Mouse (Mus musculus) NIH3T3 (cell line): ENCODE results near the gene Tgfbr1.

Source experiments
- DNase-seq: peaks from one replicate; pipeline ENCODE4 v3.0.0-alpha.2; 2012; ENCODE audit warnings: low read depth

The Tgfbr1 gene

GRCm38 (mm10) chr4:47352803-47353388 is at the start of gene Tgfbr1:
Gene Tgfbr1 (plus strand): TSS chr4:47353222.
- peak; percentile 98 for DNase-seq

- DNase-seq = no peak
Observed at GRCm38 (mm10) chr4:47303340-47303998, 49.6 kb upstream of the Tgfbr1 start.

- peak; percentile 55 for DNase-seq
Observed at GRCm38 (mm10) chr4:47309886-47310625, 43.0 kb upstream of the Tgfbr1 start.

DNA sequence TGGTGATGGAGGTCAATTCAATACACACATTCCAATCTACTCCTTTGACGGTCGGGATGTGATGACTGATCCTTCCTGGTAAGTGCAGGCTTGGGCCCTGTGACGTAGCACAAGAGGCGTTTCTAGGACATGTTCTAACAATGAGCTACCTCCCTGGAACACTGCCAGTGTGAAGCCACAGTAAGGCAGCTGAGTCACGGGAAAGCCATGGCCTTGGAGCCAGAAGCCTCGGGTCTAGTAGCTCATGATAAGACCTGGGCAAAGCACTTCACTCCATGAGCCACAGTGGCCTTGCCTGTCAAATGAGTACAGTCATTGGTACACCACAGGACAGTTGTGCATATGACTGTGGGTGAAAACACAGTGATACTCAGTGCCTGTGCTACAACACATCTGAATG is 42.2 kb upstream of the Tgfbr1 start:
- peak; percentile 87 for DNase-seq

GRCm38 (mm10) chr4:47311467-47311866 is 41.6 kb upstream of the Tgfbr1 start:
- no peak for DNase-seq

GRCm38 (mm10) chr4:47311929-47312328 is 41.1 kb upstream of the Tgfbr1 start:
- DNase-seq = no peak

DNA sequence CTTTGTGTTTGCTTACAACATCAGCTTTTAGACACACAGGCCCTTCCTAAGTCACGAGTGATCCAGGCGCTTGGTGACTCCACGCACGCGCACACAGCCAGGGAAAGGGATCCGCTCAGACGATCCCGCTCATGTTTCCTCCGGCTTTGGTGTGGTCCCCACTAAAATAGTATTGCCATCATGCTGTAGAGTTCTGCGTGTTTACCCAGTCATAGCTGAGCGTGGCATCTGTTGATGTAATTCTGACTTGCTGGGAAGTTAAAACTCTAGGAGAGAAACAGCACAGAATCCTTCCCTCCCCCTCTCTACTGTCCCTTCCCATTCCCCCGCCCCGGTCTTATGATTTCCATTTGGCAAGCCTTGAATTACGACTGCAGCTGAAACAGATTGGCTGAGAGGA is 40.3 kb upstream of the Tgfbr1 start:
- DNase-seq = peak; percentile 30

DNA sequence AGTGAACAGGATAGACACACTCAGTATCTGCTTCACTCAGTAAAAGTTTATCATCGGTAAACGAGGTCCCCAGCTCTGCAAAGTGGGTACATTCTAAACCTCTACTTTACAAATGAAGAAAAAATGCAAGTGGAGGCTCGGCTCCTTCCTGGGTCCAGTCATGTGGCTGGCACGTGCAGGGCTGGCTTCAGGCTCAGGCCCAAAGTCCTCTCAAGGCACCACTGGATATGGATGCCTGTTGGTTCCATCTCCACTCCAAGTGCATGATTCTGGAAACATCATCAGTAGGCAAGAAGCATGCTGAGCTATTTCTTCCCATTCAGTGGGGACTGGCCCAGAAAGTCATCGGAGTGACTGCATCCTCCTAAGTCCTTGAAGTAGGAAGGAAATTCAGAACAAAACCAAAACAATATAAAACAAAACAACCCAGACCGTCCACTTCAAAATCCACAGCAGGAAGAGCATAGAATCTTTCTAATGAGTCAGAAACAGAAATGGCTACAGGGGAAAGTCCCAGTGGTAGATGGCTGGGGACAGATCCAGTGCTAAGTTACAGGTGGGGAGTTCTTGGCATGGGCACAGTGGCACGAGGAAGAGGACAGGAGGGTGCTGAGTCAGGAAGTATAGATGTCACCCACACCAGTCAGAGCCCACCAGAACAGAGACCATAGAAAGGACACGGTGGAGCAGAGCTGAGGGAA is 39.2 kb upstream of the Tgfbr1 start:
- DNase-seq = no peak

DNA sequence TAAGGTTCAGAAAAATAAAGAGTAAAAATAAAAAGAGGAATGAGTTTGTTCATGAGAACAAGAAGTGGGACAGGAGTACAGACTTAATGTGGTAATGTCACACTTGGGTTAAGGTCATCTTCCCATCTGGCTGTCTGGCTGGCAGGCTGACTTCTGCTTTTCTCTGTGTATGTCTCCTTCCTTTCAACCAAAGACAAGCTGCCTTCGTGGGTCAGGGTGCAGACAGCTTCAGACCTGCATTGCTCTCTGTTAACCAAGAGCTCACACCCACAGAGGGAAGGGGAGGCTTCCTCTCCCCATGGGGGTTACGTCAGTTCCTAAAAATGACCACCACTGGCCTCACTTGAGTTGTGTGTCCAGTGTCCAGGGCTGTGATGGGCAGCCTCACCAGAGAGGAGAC is 37.6 kb upstream of the Tgfbr1 start:
- DNase-seq = no peak

DNA sequence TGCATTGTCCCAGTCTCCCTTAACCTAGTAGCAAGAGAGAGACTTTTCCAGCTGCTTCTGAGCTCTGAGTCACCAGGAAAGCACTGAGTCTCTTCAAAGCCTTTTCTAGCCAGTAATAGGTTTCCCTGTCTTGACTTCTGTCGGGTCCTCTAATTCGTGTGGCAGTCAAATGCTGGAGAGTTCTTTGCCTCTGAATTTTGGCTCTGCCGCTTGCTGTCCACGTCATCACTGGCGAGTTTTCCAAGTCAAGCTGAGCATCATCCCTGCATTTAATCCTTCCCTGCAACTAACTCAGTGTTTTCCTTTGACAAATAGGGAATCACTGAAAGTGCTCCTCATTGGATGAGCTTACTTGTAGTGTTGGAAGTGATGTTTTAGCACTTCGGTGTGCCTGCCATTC is 36.6 kb upstream of the Tgfbr1 start:
- DNase-seq = peak; percentile 31

- no peak for DNase-seq
Observed at GRCm38 (mm10) chr4:47319561-47320321, 33.3 kb upstream of the Tgfbr1 start.

GRCm38 (mm10) chr4:47322315-47322714 is 30.7 kb upstream of the Tgfbr1 start:
- no peak for DNase-seq

GRCm38 (mm10) chr4:47324206-47324605 is 28.8 kb upstream of the Tgfbr1 start:
- no peak for DNase-seq

DNA sequence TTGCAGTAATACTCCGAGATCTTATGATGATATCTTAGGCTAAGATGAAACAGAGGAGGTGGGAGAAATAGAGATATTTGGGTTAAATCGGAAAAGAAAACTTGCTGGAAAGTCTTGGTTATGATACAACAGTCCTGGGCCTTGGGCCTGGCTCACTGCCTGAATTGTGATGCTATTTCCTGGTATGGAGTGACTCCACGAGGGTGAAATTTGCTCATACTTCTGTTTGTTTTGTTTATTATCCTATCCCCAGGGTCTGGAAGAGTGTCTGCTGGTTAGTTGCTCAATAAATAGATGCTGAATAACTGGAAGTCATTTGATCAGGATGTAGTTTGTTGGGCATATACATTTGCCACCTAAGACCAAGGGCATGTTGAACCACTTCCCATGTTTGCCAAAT is 25.2 kb upstream of the Tgfbr1 start:
- DNase-seq = peak; percentile 87

DNA sequence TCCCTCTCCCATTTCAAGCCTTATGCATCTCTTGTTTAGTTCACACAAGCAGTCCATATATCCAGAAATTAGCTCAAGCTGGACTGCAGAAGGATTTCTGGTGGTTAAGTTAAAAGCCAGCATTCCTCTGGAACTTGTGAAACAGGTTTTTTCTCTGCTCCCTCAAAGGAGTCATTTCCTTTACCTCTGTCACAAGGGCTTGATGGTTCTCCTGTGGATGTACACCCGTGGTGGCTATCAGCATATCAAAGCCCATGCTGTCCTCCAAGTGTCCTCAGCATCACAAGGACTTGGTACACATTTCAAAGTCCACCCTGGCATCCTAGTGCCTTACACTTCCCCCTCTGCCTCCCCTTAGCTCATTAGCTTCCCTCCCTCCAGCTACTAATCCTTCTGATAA is 23.7 kb upstream of the Tgfbr1 start:
- no peak for DNase-seq

- peak; percentile 14 for DNase-seq
Observed at GRCm38 (mm10) chr4:47330378-47331052, 22.5 kb upstream of the Tgfbr1 start.

GRCm38 (mm10) chr4:47332812-47333343 is 20.1 kb upstream of the Tgfbr1 start:
- no peak for DNase-seq

GRCm38 (mm10) chr4:47333541-47333940 is 19.5 kb upstream of the Tgfbr1 start:
- DNase-seq = no peak

DNA sequence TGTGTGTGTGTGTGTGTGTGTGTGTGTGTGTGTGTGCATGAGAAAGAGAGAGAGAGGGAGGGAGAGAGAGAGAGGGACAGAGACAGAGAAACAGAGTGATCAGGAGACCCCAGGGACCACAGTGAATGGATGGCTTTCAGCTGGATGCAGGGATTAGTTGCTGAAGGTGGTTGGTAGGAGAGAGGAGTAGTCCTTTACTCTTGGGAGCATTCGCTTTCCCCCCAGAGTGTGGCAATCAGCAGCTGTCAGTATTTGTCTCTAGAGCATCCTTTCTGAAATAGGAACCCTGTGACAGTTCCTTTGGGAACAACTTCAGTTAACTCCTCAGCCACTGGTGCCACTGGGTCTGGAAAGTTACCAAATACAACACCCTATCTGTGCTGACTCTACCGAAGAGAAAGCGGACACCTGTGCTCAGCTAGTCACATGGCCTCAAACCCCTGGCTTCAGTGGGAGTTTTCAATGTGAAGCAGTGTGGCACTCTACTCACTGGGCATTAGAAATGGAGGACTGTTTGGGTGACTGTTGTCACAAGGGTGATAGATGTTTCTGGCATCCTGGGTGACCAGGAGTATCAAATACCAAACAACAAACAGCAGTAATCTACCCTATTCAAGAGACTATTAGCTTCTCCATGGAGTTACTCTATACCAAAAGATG is 16.0 kb upstream of the Tgfbr1 start:
- DNase-seq = no peak

DNA sequence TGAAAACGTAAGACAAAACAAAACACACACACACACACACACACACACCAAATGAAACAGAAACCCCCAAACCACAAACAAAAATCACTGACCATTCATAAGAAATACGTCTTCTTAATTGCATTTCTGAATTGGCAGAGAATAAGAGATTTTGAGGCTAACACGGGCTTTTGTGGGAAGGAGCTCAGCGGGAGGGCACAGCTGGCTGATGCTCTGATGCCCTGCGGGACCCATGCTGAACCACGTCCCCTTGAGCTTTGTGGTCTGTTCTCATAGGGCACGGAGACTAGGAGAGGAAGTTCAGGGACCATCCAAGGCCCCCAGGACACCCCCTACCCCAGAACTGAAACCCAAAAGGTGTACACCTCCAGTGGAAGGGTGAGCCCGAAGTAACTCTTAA is 10.4 kb upstream of the Tgfbr1 start:
- no peak for DNase-seq

- no peak for DNase-seq
Observed at GRCm38 (mm10) chr4:47347022-47347421, 6.0 kb upstream of the Tgfbr1 start.
